Mouse (Mus musculus) liver, embryonic 16.5 days (tissue): ENCODE measurements around the gene Parvb. TPM values are rescaled to one million over a fixed set of nuclear protein-coding genes. Genes with fewer than 3 reads are reported as not detected.

Experiments used
- ATAC-seq: fragments of 200-750 bp; cut with Nextera tagmentation; 2 replicates; pipeline ENCODE4 v1.8.0; 2017; ENCODE audit warnings: low read depth, mild to moderate bottlenecking, moderate number of reproducible peaks, moderate library complexity
- H3K27ac ChIP-seq: fragments of 300-500 bp; sonication (generic); 2 replicates; pipeline ENCODE4 v1.5.1; 2014; ENCODE audit warnings: mild to moderate bottlenecking, low read length
- H3K27me3 ChIP-seq: fragments of 300-500 bp; sonication (generic); 2 replicates; pipeline ENCODE4 v1.6.1; 2014; ENCODE audit warnings: low read depth, low read length, mixed read lengths; ENCODE audit not compliant: control insufficient read depth, insufficient read depth
- H3K36me3 ChIP-seq: fragments of 300-500 bp; sonication (generic); 2 replicates; pipeline ENCODE4 v1.6.1; 2014; ENCODE audit warnings: mild to moderate bottlenecking; ENCODE audit not compliant: control insufficient read depth, insufficient read depth
- H3K4me1 ChIP-seq: fragments of 300-500 bp; sonication (generic); 2 replicates; pipeline ENCODE4 v1.6.1; 2014; ENCODE audit warnings: low read depth, low read length, mixed read lengths; ENCODE audit not compliant: control insufficient read depth
- H3K4me2 ChIP-seq: fragments of 300-500 bp; sonication (generic); 2 replicates; pipeline ENCODE4 v1.6.1; 2014; ENCODE audit warnings: low read depth, low read length, mixed read lengths
- H3K4me3 ChIP-seq: fragments of 300-500 bp; sonication (generic); 2 replicates; pipeline ENCODE4 v1.5.1; 2014; ENCODE audit warnings: low read depth, mild to moderate bottlenecking, low read length
- H3K9ac ChIP-seq: fragments of 300-500 bp; sonication (generic); 2 replicates; pipeline ENCODE4 v1.6.1; 2014; ENCODE audit warnings: low read depth, low read length
- H3K9me3 ChIP-seq: fragments of 300-500 bp; sonication (generic); replicated peaks from 2 replicates; pipeline ENCODE4 v1.6.1; 2016; ENCODE audit warnings: low read length; ENCODE audit not compliant: control insufficient read depth
- WGBS: fragments of 180-500 bp; shearing (Covaris S2); extraction: QIAGEN DNeasy Blood & Tissue Kit; methylation state at CpG from one replicate; pipeline ENCODE4 v1.1.7; 2014; ENCODE audit not compliant: insufficient replicate concordance; 5-methylcytosine and 5-hydroxymethylcytosine counted together
- polyA plus RNA-seq: library from polyadenylated mRNA; unstranded; fragments of >200 nt; fragmentation: Nextera tagmentation; extraction: Ambion mirVana; gene quantifications from 2 replicates; pipeline ENCODE4 v1.2.1, GENCODE M21; 2015

Gene Parvb
- polyA plus RNA-seq, 1 experiment from 2014 or later = 6.5 TPM

GRCm38 (mm10) chr15:84241520-84241919 lies 9.7 kb downstream of the Parvb start:
- H3K4me3 ChIP-seq = no peak overlapping the region
- 59% methylated on average over 7 of the region's 7 CpGs for WGBS
- ATAC-seq = no peak
- H3K27ac ChIP-seq = no peak overlapping the region
- H3K9ac ChIP-seq = no peak overlapping the region
- no peaks in the 10 kb centered on the region for H3K36me3 ChIP-seq
- no peaks in the 10 kb centered on the region; the same call in 1 of the 2 replicates for H3K27me3 ChIP-seq
- H3K4me1 ChIP-seq = peaks cover 9% of the 10 kb centered on the region
- H3K9me3 ChIP-seq = no peaks in the 10 kb centered on the region
- H3K4me2 ChIP-seq = no peak overlapping the region

GRCm38 (mm10) chr15:84245104-84245503 lies 13.3 kb downstream of the Parvb start:
- Histone ChIP-seq H3K9me3 (peaks cover 6% of the 10 kb centered on the region; the same call in 1 of the 2 replicates), H3K27ac (no peak overlapping the region), H3K4me1 (no peaks in the 10 kb centered on the region), H3K4me3 (no peak overlapping the region), H3K4me2 (no peak overlapping the region), H3K36me3 (no peaks in the 10 kb centered on the region), H3K9ac (no peak overlapping the region), H3K27me3 (no peaks in the 10 kb centered on the region)
- 72% methylated on average over 7 of the region's 7 CpGs for WGBS
- ATAC-seq = no peak

- no peak for ATAC-seq
- peaks cover 6% of the 10 kb centered on the region; the same call in 1 of the 2 replicates for H3K9me3 ChIP-seq
- H3K9ac ChIP-seq = no peak overlapping the region
- no peak overlapping the region for H3K4me3 ChIP-seq
- no peaks in the 10 kb centered on the region for H3K4me1 ChIP-seq
- no peak overlapping the region for H3K27ac ChIP-seq
- no peak overlapping the region for H3K4me2 ChIP-seq
- H3K27me3 ChIP-seq = no peaks in the 10 kb centered on the region
- H3K36me3 ChIP-seq = no peaks in the 10 kb centered on the region
- 82% methylated on average over 6 of the region's 6 CpGs for WGBS
Observed at GRCm38 (mm10) chr15:84246195-84246594, 14.4 kb downstream of the Parvb start.

DNA sequence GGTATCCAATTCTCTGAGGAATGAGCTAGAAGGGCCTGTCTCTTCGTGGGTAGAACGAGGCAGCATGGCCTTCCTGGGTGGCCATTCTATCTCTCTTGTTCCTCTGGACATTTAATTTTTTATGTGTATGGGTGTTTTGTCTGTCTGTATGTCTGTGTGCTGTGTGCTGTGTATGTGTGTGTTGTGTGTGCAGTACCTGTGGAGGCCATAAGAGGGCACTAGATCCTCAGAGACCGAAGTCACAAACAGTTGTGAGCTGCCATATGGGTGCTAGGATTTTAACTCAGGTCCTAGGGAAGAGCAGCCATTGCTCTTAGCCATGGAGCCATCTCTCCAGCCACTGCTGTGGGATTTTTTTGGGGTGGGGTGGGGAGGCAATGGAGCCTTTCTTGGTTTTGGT lies 15.5 kb downstream of the Parvb start:
- no peak overlapping the region for H3K4me3 ChIP-seq
- H3K4me1 ChIP-seq = no peaks in the 10 kb centered on the region
- H3K27me3 ChIP-seq = no peaks in the 10 kb centered on the region
- 74% methylated on average over 3 of the region's 3 CpGs for WGBS
- no peak overlapping the region for H3K9ac ChIP-seq
- peaks cover 6% of the 10 kb centered on the region; the same call in 1 of the 2 replicates for H3K9me3 ChIP-seq
- H3K36me3 ChIP-seq = no peaks in the 10 kb centered on the region
- no peak overlapping the region for H3K27ac ChIP-seq
- no peak for ATAC-seq
- no peak overlapping the region for H3K4me2 ChIP-seq

- Histone ChIP-seq H3K36me3 (no peaks in the 10 kb centered on the region), H3K4me2 (no peak overlapping the region), H3K9me3 (peaks cover 6% of the 10 kb centered on the region; the same call in 1 of the 2 replicates), H3K4me3 (no peak overlapping the region), H3K27ac (no peak overlapping the region), H3K4me1 (no peaks in the 10 kb centered on the region), H3K9ac (no peak overlapping the region), H3K27me3 (no peaks in the 10 kb centered on the region)
- ATAC-seq = no peak
- WGBS = 77% methylated on average over 13 of the region's 13 CpGs
Observed at GRCm38 (mm10) chr15:84251227-84251626, 19.4 kb downstream of the Parvb start.

GRCm38 (mm10) chr15:84252645-84253044 lies 20.8 kb downstream of the Parvb start:
- Histone ChIP-seq H3K36me3 (no peaks in the 10 kb centered on the region), H3K9me3 (no peaks in the 10 kb centered on the region), H3K4me3 (no peak overlapping the region), H3K4me1 (peaks cover 7% of the 10 kb centered on the region), H3K4me2 (no peak overlapping the region), H3K9ac (no peak overlapping the region), H3K27ac (no peak overlapping the region), H3K27me3 (no peaks in the 10 kb centered on the region)
- no peak for ATAC-seq
- 78% methylated on average over 7 of the region's 7 CpGs for WGBS

DNA sequence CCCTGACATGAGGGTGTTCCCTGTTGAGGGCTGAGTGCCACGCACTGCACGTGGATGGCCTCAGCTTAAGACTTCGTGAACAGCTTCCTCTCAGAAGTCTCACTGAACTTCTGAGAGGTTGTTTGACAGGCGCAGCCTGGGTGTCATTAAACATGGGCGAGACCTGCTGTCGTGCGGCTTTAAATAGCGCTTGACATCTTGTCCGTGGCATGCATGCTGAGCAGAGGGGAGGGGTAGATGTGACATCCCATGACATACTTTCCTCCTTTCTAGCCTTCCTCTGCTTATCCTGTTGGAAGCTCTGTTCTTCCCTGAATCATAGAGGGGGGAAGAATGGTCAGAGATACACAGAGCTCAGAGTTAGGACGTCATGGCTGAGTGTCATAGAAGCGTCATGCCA lies 21.9 kb downstream of the Parvb start:
- H3K9ac ChIP-seq = no peak overlapping the region
- H3K9me3 ChIP-seq = no peaks in the 10 kb centered on the region
- H3K27me3 ChIP-seq = no peaks in the 10 kb centered on the region
- H3K4me1 ChIP-seq = peaks cover 7% of the 10 kb centered on the region
- WGBS = 53% methylated on average over 11 of the region's 11 CpGs
- no peak overlapping the region for H3K27ac ChIP-seq
- H3K4me2 ChIP-seq = no peak overlapping the region
- no peak overlapping the region for H3K4me3 ChIP-seq
- no peaks in the 10 kb centered on the region for H3K36me3 ChIP-seq
- no peak for ATAC-seq

DNA sequence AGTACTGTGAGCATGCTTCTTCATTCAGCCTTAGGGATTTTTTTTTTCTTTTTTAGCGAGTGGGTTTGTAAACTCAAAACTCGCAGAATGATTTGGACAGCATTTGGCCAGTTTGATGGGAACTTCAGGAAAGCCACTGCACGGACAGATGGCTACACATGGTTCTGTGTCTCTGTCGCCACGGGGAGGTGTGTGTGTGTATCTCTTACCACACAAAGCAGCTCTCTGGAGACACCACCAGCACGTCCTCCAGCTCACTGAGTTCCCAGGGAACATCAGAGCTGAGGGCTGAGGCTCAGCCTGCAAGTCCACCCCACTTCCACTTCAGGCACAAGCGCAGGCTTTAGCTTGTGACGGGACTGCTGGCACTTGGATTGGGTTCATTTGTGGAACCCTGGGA lies 22.5 kb downstream of the Parvb start:
- Histone ChIP-seq H3K9ac (no peak overlapping the region), H3K4me1 (peaks cover 7% of the 10 kb centered on the region), H3K9me3 (no peaks in the 10 kb centered on the region), H3K4me3 (no peak overlapping the region), H3K27me3 (no peaks in the 10 kb centered on the region), H3K27ac (no peak overlapping the region), H3K36me3 (no peaks in the 10 kb centered on the region), H3K4me2 (no peak overlapping the region)
- no peak for ATAC-seq
- 67% methylated on average over 8 of the region's 8 CpGs for WGBS

DNA sequence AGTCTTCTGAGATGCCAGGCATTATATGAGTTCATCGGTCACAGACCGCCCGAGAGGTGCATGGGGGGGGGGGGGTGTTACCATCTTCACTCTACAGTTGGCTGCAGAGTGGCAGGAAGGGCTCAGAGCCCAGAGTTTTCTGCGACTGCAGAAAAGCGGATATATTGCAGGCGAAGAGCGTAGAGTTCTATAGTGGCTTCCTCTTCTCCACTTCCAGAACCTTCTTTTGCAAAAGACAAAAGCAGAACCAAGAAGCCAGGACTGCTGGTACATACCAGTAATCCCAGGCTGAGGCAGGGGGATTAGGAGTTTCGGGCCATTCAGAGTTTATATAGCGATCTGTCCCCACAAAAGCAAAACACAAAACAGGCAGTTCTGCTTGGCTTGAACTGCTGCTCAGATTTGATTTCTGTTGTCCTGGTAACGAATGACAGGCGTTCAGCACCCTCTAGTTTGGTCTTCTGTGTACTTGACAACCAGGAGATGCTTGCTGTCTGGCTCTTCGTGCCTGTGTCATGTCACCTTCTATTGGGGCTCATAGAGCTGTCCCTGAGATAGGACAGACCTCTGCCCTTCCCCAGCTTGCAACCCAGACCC lies 24.5 kb downstream of the Parvb start:
- no peak overlapping the region for H3K4me2 ChIP-seq
- no peak overlapping the region for H3K9ac ChIP-seq
- no peaks in the 10 kb centered on the region for H3K27me3 ChIP-seq
- ATAC-seq = no peak
- H3K27ac ChIP-seq = no peak overlapping the region
- no peak overlapping the region for H3K4me3 ChIP-seq
- WGBS = 62% methylated on average over 12 of the region's 12 CpGs
- H3K4me1 ChIP-seq = peaks cover 7% of the 10 kb centered on the region
- H3K36me3 ChIP-seq = no peaks in the 10 kb centered on the region
- no peaks in the 10 kb centered on the region for H3K9me3 ChIP-seq
